Mouse (Mus musculus): Measurements from ENCODE around the gene Sirt2. TPM values are rescaled to one million over a fixed set of nuclear protein-coding genes. Genes with fewer than 3 reads are reported as not detected.

Sirt2 gene
- polyA plus RNA-seq, 1 experiment: 28.1 TPM

GRCm38 (mm10) chr7:28793834-28794233, 27.3 kb downstream of the Sirt2 start:
- H3K4me1 ChIP-seq (ENCODE audit: control insufficient read depth, insufficient read depth, low read length): peaks cover 7% of the 10 kb centered on the region
- H3K4me3 ChIP-seq (ENCODE audit: low read depth, low read length): no peak overlapping the region
- peaks cover 2% of the 10 kb centered on the region for H3K36me3 ChIP-seq (ENCODE audit: control insufficient read depth, insufficient read depth, low read length, poor library complexity, severe bottlenecking)
- H3K9ac ChIP-seq (ENCODE audit: low read depth, poor library complexity, severe bottlenecking): no peak overlapping the region
- TF ChIP-seq EP300 (IDR thresholded peaks at IDR 0.05; ENCODE audit: insufficient read depth, low read depth, low read length) (no peak), POLR2A (IDR thresholded peaks at IDR 0.05; ENCODE audit: insufficient read depth, low read length) (no peak), CTCF (IDR thresholded peaks at IDR 0.05; ENCODE audit: low read depth, low read length) (peak; percentile 41)
- H3K9me3 ChIP-seq (replicated peaks; ENCODE audit: control insufficient read depth, insufficient read depth, low read length, poor library complexity, severe bottlenecking): no peaks in the 10 kb centered on the region
- H3K27ac ChIP-seq (ENCODE audit: insufficient read depth, low read length): no peak overlapping the region
- no peaks in the 10 kb centered on the region for H3K27me3 ChIP-seq (ENCODE audit: control insufficient read depth, insufficient read depth, low read length, poor library complexity, severe bottlenecking)

GRCm38 (mm10) chr7:28794496-28794895, 28.0 kb downstream of the Sirt2 start:
- Histone ChIP-seq H3K9me3 (replicated peaks; ENCODE audit: control insufficient read depth, insufficient read depth, low read length, poor library complexity, severe bottlenecking) (no peaks in the 10 kb centered on the region), H3K9ac (ENCODE audit: low read depth, poor library complexity, severe bottlenecking) (no peak overlapping the region), H3K27me3 (ENCODE audit: control insufficient read depth, insufficient read depth, low read length, poor library complexity, severe bottlenecking) (no peaks in the 10 kb centered on the region), H3K36me3 (ENCODE audit: control insufficient read depth, insufficient read depth, low read length, poor library complexity, severe bottlenecking) (peaks cover 4% of the 10 kb centered on the region), H3K27ac (ENCODE audit: insufficient read depth, low read length) (no peak overlapping the region), H3K4me3 (ENCODE audit: low read depth, low read length) (no peak overlapping the region), H3K4me1 (ENCODE audit: control insufficient read depth, insufficient read depth, low read length) (peaks cover 7% of the 10 kb centered on the region)
- TF ChIP-seq CTCF (IDR thresholded peaks at IDR 0.05; ENCODE audit: low read depth, low read length): no peak
- TF ChIP-seq POLR2A (IDR thresholded peaks at IDR 0.05; ENCODE audit: insufficient read depth, low read length): no peak
- TF ChIP-seq EP300 (IDR thresholded peaks at IDR 0.05; ENCODE audit: insufficient read depth, low read depth, low read length): no peak

- Histone ChIP-seq H3K4me3 (ENCODE audit: low read depth, low read length) (peak overlapping the region; percentile 90), H3K27me3 (ENCODE audit: control insufficient read depth, insufficient read depth, low read length, poor library complexity, severe bottlenecking) (no peaks in the 10 kb centered on the region), H3K9ac (ENCODE audit: low read depth, poor library complexity, severe bottlenecking) (peak overlapping the region; percentile 74), H3K9me3 (replicated peaks; ENCODE audit: control insufficient read depth, insufficient read depth, low read length, poor library complexity, severe bottlenecking) (no peaks in the 10 kb centered on the region), H3K36me3 (ENCODE audit: control insufficient read depth, insufficient read depth, low read length, poor library complexity, severe bottlenecking) (peaks cover 5% of the 10 kb centered on the region), H3K4me1 (ENCODE audit: control insufficient read depth, insufficient read depth, low read length) (peaks cover 1% of the 10 kb centered on the region), H3K27ac (ENCODE audit: insufficient read depth, low read length) (peak overlapping the region; percentile 62)
- TF ChIP-seq EP300 (IDR thresholded peaks at IDR 0.05; ENCODE audit: insufficient read depth, low read depth, low read length): no peak
- no peak for TF ChIP-seq CTCF (IDR thresholded peaks at IDR 0.05; ENCODE audit: low read depth, low read length)
- peak; percentile 47 for TF ChIP-seq POLR2A (IDR thresholded peaks at IDR 0.05; ENCODE audit: insufficient read depth, low read length)
Observed at GRCm38 (mm10) chr7:28795832-28796231, 29.3 kb downstream of the Sirt2 start.

GRCm38 (mm10) chr7:28796562-28796975, 30.0 kb downstream of the Sirt2 start:
- H3K27me3 ChIP-seq (ENCODE audit: control insufficient read depth, insufficient read depth, low read length, poor library complexity, severe bottlenecking): no peaks in the 10 kb centered on the region
- H3K36me3 ChIP-seq (ENCODE audit: control insufficient read depth, insufficient read depth, low read length, poor library complexity, severe bottlenecking): peaks cover 5% of the 10 kb centered on the region
- TF ChIP-seq CTCF (IDR thresholded peaks at IDR 0.05; ENCODE audit: low read depth, low read length) (peak; percentile 97), EP300 (IDR thresholded peaks at IDR 0.05; ENCODE audit: insufficient read depth, low read depth, low read length) (peak; percentile 37; the same call in 1 of the 2 replicates), POLR2A (IDR thresholded peaks at IDR 0.05; ENCODE audit: insufficient read depth, low read length) (no peak)
- H3K4me1 ChIP-seq (ENCODE audit: control insufficient read depth, insufficient read depth, low read length): peaks cover 1% of the 10 kb centered on the region
- H3K27ac ChIP-seq (ENCODE audit: insufficient read depth, low read length): peak overlapping the region; percentile 62
- H3K9me3 ChIP-seq (replicated peaks; ENCODE audit: control insufficient read depth, insufficient read depth, low read length, poor library complexity, severe bottlenecking): no peaks in the 10 kb centered on the region
- peak overlapping the region; percentile 90 for H3K4me3 ChIP-seq (ENCODE audit: low read depth, low read length)
- H3K9ac ChIP-seq (ENCODE audit: low read depth, poor library complexity, severe bottlenecking): peak overlapping the region; percentile 74

- peaks cover 5% of the 10 kb centered on the region for H3K4me1 ChIP-seq (ENCODE audit: control insufficient read depth, insufficient read depth, low read length)
- H3K4me3 ChIP-seq (ENCODE audit: low read depth, low read length): no peak overlapping the region
- no peaks in the 10 kb centered on the region for H3K9me3 ChIP-seq (replicated peaks; ENCODE audit: control insufficient read depth, insufficient read depth, low read length, poor library complexity, severe bottlenecking)
- TF ChIP-seq POLR2A (IDR thresholded peaks at IDR 0.05; ENCODE audit: insufficient read depth, low read length) (no peak), CTCF (IDR thresholded peaks at IDR 0.05; ENCODE audit: low read depth, low read length) (no peak), EP300 (IDR thresholded peaks at IDR 0.05; ENCODE audit: insufficient read depth, low read depth, low read length) (no peak)
- H3K9ac ChIP-seq (ENCODE audit: low read depth, poor library complexity, severe bottlenecking): no peak overlapping the region
- no peaks in the 10 kb centered on the region for H3K27me3 ChIP-seq (ENCODE audit: control insufficient read depth, insufficient read depth, low read length, poor library complexity, severe bottlenecking)
- peaks cover 5% of the 10 kb centered on the region for H3K36me3 ChIP-seq (ENCODE audit: control insufficient read depth, insufficient read depth, low read length, poor library complexity, severe bottlenecking)
- H3K27ac ChIP-seq (ENCODE audit: insufficient read depth, low read length): no peak overlapping the region
Observed at GRCm38 (mm10) chr7:28799994-28800393, 33.5 kb downstream of the Sirt2 start.

GRCm38 (mm10) chr7:28801451-28801850, 34.9 kb downstream of the Sirt2 start:
- TF ChIP-seq POLR2A (IDR thresholded peaks at IDR 0.05; ENCODE audit: insufficient read depth, low read length) (no peak), EP300 (IDR thresholded peaks at IDR 0.05; ENCODE audit: insufficient read depth, low read depth, low read length) (no peak), CTCF (IDR thresholded peaks at IDR 0.05; ENCODE audit: low read depth, low read length) (no peak)
- Histone ChIP-seq H3K27ac (ENCODE audit: insufficient read depth, low read length) (peak overlapping the region; percentile 100), H3K4me3 (ENCODE audit: low read depth, low read length) (no peak overlapping the region)

More at GRCm38 (mm10) chr7:28801451-28801850, 34.9 kb downstream of the Sirt2 start:
- Histone ChIP-seq H3K27me3 (ENCODE audit: control insufficient read depth, insufficient read depth, low read length, poor library complexity, severe bottlenecking) (no peaks in the 10 kb centered on the region), H3K36me3 (ENCODE audit: control insufficient read depth, insufficient read depth, low read length, poor library complexity, severe bottlenecking) (peaks cover 5% of the 10 kb centered on the region), H3K4me1 (ENCODE audit: control insufficient read depth, insufficient read depth, low read length) (peaks cover 9% of the 10 kb centered on the region), H3K9ac (ENCODE audit: low read depth, poor library complexity, severe bottlenecking) (peak overlapping the region; percentile 46), H3K9me3 (replicated peaks; ENCODE audit: control insufficient read depth, insufficient read depth, low read length, poor library complexity, severe bottlenecking) (no peaks in the 10 kb centered on the region)

All from ES-Bruce4 (cell line).